Mouse (Mus musculus): ENCODE measurements at regions not wholly inside any gene's neighbourhood (a gene's known extent, or its start where the extent isn't known, plus 50 kb on each side); places are given as distances from the start of the nearest gene placed in this dataset.

DNA sequence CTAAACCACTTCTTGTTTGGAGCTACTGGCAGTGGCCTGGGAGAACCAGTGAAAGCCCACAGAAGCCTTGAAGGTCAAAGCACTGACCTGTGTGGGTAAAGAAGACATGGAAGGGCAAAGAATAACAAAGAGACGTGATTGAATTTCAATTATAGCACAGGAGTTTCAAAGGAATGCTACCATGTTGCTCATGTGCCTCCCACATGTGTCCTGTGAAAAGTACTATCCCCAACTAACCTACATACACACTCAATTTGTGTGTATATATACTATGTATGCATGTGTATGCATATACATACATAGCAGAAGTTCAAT lies 110.0 kb downstream of the Ccdc71l start:
- no peak for ATAC-seq (ENCODE audit: insufficient read depth)
- no peak overlapping the region for H3K4me3 ChIP-seq (ENCODE audit: low read depth, low read length)
- peaks cover 11% of the 10 kb centered on the region; the same call in 1 of the 2 replicates for H3K4me1 ChIP-seq (ENCODE audit: insufficient read depth)
- 32% methylated on average over 1 of the region's 1 CpGs for WGBS
- H3K36me3 ChIP-seq (ENCODE audit: insufficient read depth), result no peaks in the 10 kb centered on the region
- DNase-seq, result no peak
- H3K27me3 ChIP-seq (ENCODE audit: insufficient read depth, low read length), result no peaks in the 10 kb centered on the region
- no peak overlapping the region for H3K4me2 ChIP-seq
- H3K9ac ChIP-seq, result no peak overlapping the region
- H3K27ac ChIP-seq (ENCODE audit: low read depth), result peak overlapping the region; percentile 48; the same call in 1 of the 2 replicates
- no peaks in the 10 kb centered on the region for H3K9me3 ChIP-seq (ENCODE audit: low read depth, low read length)
- TF ChIP-seq CTCF (IDR thresholded peaks at IDR 0.05; ENCODE audit: low read depth), result no peak

DNA sequence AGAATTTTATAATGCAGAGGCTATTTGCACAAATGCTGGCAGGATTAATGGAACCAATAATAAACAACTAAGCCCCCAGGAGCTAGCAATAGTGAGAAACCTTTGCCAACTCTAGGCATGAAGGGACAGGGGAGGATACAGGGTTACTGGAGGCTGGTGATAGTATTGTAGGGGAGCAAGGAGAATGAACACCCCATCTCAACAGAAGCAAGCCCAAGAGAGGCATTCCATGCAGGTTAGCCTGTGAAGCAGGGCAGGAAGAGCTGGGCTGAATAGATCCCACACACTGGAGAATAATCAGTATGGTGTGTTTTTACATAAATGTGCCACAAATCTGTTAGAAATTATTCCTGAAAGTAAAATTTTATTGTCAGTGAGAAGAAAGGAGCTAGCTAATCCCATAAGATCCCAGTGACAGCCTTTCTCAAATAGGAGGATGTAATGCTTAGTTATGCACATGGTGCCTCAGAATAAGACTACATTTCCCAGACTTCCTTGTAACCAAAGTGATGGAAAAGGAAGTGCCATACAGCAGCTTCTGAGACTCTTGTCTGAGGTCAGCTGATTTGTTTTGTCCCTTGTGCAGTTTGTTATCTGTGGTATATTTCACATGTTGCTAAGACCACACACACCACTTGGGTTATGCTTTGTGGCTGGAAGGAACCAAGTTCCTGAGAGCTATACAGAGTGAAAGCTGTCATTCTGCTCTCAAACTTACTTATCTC lies 111.1 kb downstream of the Ccdc71l start:
- no peak overlapping the region for H3K9ac ChIP-seq
- DNase-seq, result peak; percentile 17
- peaks cover 11% of the 10 kb centered on the region; the same call in 1 of the 2 replicates for H3K4me1 ChIP-seq (ENCODE audit: insufficient read depth)
- ATAC-seq (ENCODE audit: insufficient read depth), result no peak
- H3K9me3 ChIP-seq (ENCODE audit: low read depth, low read length), result no peaks in the 10 kb centered on the region
- TF ChIP-seq CTCF (IDR thresholded peaks at IDR 0.05; ENCODE audit: low read depth), result no peak
- no peak overlapping the region for H3K27ac ChIP-seq (ENCODE audit: low read depth)
- no peaks in the 10 kb centered on the region for H3K27me3 ChIP-seq (ENCODE audit: insufficient read depth, low read length)
- no peak overlapping the region for H3K4me3 ChIP-seq (ENCODE audit: low read depth, low read length)
- no peak overlapping the region for H3K4me2 ChIP-seq
- no peaks in the 10 kb centered on the region for H3K36me3 ChIP-seq (ENCODE audit: insufficient read depth)

DNA sequence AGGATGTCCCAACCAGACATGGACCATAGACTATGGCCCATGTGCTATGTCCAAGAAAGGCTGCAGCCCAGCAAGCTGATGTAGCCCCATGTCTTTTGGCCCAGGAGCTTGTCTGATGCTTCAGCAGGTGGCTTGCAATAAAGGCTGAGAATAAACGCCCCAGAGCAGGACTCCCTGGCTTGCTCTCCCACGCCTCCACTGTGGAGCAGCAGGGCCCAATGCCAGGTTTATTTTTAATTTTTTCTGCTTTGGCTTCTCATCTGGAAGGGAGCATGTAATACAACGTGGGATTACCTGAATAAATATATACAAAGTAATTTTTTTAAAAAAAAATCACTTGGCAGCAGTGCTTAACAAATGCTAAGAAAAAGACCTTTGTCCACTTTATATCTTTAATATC lies 125.7 kb downstream of the Ccdc71l start:
- no peak for TF ChIP-seq CTCF (IDR thresholded peaks at IDR 0.05; ENCODE audit: low read depth)
- ATAC-seq (ENCODE audit: insufficient read depth) (no peak), DNase-seq (no peak)
- no peak overlapping the region for H3K27ac ChIP-seq (ENCODE audit: low read depth)
- H3K9me3 ChIP-seq (ENCODE audit: low read depth, low read length), result no peaks in the 10 kb centered on the region
- WGBS, result 52% methylated on average over 3 of the region's 3 CpGs
- no peak overlapping the region for H3K4me2 ChIP-seq
- H3K9ac ChIP-seq, result no peak overlapping the region
- no peaks in the 10 kb centered on the region for H3K27me3 ChIP-seq (ENCODE audit: insufficient read depth, low read length)
- no peaks in the 10 kb centered on the region for H3K4me1 ChIP-seq (ENCODE audit: insufficient read depth)
- H3K4me3 ChIP-seq (ENCODE audit: low read depth, low read length), result no peak overlapping the region
- no peaks in the 10 kb centered on the region for H3K36me3 ChIP-seq (ENCODE audit: insufficient read depth)

DNA sequence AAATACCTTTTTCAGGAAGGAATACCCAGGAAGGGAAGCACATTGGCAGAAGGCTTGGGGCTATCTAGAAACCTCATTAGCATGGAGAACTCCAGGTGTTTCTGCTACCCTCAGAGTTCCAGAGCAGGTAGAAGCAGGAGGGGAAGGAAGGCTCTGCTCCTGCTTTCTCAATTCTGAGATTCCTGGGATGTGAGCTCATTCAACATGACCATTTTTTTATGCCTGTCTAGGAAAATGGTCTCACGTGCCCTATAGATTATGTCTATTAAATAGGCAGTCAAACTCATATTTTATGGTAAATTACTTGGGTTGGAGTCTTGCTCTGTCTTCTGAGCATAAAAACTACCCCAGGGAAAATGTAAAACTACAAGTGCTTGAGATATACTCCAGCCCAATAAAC lies 130.2 kb downstream of the Ccdc71l start:
- H3K36me3 ChIP-seq (ENCODE audit: insufficient read depth), result no peaks in the 10 kb centered on the region
- H3K9ac ChIP-seq, result no peak overlapping the region
- DNase-seq, result no peak
- no peaks in the 10 kb centered on the region for H3K27me3 ChIP-seq (ENCODE audit: insufficient read depth, low read length)
- no peak overlapping the region for H3K4me2 ChIP-seq
- no peaks in the 10 kb centered on the region for H3K9me3 ChIP-seq (ENCODE audit: low read depth, low read length)
- no peak for ATAC-seq (ENCODE audit: insufficient read depth)
- H3K4me1 ChIP-seq (ENCODE audit: insufficient read depth), result no peaks in the 10 kb centered on the region
- no peak for TF ChIP-seq CTCF (IDR thresholded peaks at IDR 0.05; ENCODE audit: low read depth)
- H3K27ac ChIP-seq (ENCODE audit: low read depth), result no peak overlapping the region
- H3K4me3 ChIP-seq (ENCODE audit: low read depth, low read length), result no peak overlapping the region
- WGBS, result 77% methylated on average over 1 of the region's 1 CpGs

DNA sequence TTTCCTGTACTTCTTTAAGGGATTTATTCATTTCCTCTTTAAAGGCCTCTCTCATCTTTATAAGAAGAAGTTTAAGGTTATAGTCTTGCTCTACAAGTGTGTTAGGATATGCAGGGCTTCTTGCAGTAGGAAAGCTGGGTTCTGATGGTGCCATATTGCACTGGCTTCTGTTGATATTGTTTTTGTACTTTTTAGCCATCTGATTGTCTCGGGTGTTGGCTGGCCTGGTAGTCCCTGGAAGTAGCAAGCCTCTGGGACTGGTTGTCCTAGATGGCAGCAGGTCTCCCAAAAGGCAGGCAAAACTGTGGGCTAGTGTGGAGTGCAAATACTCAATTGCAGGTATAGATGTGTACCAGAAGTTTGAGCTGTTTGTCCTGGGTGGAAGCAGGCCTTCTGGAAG lies 147.1 kb downstream of the Ccdc71l start:
- ATAC-seq (ENCODE audit: insufficient read depth) (no peak), DNase-seq (no peak)
- no peaks in the 10 kb centered on the region for H3K36me3 ChIP-seq (ENCODE audit: insufficient read depth)
- no peak overlapping the region for H3K4me2 ChIP-seq
- 57% methylated on average over 1 of the region's 1 CpGs for WGBS
- H3K27ac ChIP-seq (ENCODE audit: low read depth), result no peak overlapping the region
- no peaks in the 10 kb centered on the region for H3K27me3 ChIP-seq (ENCODE audit: insufficient read depth, low read length)
- H3K4me3 ChIP-seq (ENCODE audit: low read depth, low read length), result no peak overlapping the region
- no peaks in the 10 kb centered on the region for H3K9me3 ChIP-seq (ENCODE audit: low read depth, low read length)
- no peak for TF ChIP-seq CTCF (IDR thresholded peaks at IDR 0.05; ENCODE audit: low read depth)
- no peaks in the 10 kb centered on the region for H3K4me1 ChIP-seq (ENCODE audit: insufficient read depth)
- H3K9ac ChIP-seq, result no peak overlapping the region

DNA sequence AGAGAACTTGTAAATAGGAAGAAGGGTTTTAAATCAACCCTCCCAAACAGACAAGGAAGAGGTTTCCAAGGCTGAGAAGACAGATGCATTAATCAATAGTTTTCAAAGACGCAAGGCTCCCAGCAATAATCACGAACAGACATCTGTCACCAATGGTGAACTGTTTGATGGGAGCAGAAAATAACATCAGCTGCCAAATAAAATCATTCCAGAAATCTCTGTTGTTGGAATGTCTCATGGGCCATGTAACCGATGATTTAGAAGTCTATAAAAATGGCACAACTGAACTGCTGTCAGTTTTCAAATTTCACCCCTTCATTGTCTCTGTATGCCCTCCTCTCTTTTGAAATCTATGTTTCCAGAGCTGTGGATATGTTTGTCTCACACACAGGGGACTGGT lies 152.7 kb downstream of the Ccdc71l start:
- H3K9ac ChIP-seq, result no peak overlapping the region
- ATAC-seq (ENCODE audit: insufficient read depth) (no peak), DNase-seq (no peak)
- 72% methylated on average over 3 of the region's 3 CpGs for WGBS
- H3K4me2 ChIP-seq, result no peak overlapping the region
- no peak overlapping the region for H3K27ac ChIP-seq (ENCODE audit: low read depth)
- H3K9me3 ChIP-seq (ENCODE audit: low read depth, low read length), result no peaks in the 10 kb centered on the region
- H3K27me3 ChIP-seq (ENCODE audit: insufficient read depth, low read length), result no peaks in the 10 kb centered on the region
- no peak overlapping the region for H3K4me3 ChIP-seq (ENCODE audit: low read depth, low read length)
- no peaks in the 10 kb centered on the region for H3K4me1 ChIP-seq (ENCODE audit: insufficient read depth)
- no peak for TF ChIP-seq CTCF (IDR thresholded peaks at IDR 0.05; ENCODE audit: low read depth)
- H3K36me3 ChIP-seq (ENCODE audit: insufficient read depth), result no peaks in the 10 kb centered on the region

DNA sequence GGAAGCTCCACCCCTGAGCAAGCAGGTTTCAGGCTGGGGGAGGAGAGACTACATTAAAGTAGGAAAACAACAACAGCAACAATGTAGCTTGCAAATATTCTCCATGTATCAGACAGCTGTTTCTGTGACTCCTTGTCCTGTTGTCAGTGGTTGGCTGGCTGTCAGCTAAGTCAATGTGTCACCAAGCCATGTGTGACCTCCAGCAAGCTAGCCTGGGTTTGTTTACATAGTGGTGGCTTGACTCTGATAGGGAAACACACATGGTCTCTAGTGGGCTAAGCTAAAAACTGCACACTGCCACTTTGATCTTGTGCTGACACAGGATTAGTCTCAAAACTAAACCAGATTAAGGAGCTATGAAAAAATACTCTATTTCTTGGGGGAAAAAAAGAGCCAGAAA lies 155.1 kb downstream of the Ccdc71l start:
- peak; percentile 84; the same call in 1 of the 2 replicates for ATAC-seq (ENCODE audit: insufficient read depth)

DNA sequence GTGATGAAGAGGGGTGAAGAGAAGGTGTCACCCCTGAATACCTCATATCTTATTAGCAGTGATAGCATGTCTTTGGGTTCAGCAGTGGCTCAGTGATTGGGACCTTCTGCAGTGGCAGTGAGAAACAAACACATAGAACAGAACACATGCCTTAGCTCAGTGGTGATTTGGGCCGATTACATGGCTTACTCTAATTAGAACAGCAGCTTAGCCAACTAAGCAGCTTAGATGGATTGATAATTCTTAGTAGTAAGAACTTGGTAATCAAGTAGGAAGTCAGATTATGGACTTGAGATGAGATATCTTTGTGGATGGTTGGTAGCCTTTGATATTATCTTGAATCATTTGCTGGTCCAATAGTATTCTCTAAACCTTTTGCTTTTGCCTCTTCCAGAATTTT lies 167.0 kb downstream of the Ccdc71l start:
- Histone ChIP-seq H3K9me3 (ENCODE audit: low read depth, low read length) (no peaks in the 10 kb centered on the region), H3K27me3 (ENCODE audit: insufficient read depth, low read length) (no peaks in the 10 kb centered on the region), H3K4me2 (no peak overlapping the region), H3K4me3 (ENCODE audit: low read depth, low read length) (no peak overlapping the region), H3K9ac (no peak overlapping the region), H3K4me1 (ENCODE audit: insufficient read depth) (no peaks in the 10 kb centered on the region), H3K36me3 (ENCODE audit: insufficient read depth) (no peaks in the 10 kb centered on the region), H3K27ac (ENCODE audit: low read depth) (no peak overlapping the region)
- 67% methylated on average over 1 of the region's 1 CpGs for WGBS
- ATAC-seq (ENCODE audit: insufficient read depth), result no peak
- no peak for DNase-seq
- no peak for TF ChIP-seq CTCF (IDR thresholded peaks at IDR 0.05; ENCODE audit: low read depth)

More for the DNA sequence above, 155.1 kb downstream of the Ccdc71l start:
- Histone ChIP-seq H3K4me1 (ENCODE audit: insufficient read depth) (no peaks in the 10 kb centered on the region), H3K27ac (ENCODE audit: low read depth) (no peak overlapping the region), H3K4me3 (ENCODE audit: low read depth, low read length) (no peak overlapping the region), H3K9me3 (ENCODE audit: low read depth, low read length) (no peaks in the 10 kb centered on the region), H3K36me3 (ENCODE audit: insufficient read depth) (no peaks in the 10 kb centered on the region), H3K4me2 (no peak overlapping the region), H3K9ac (no peak overlapping the region), H3K27me3 (ENCODE audit: insufficient read depth, low read length) (no peaks in the 10 kb centered on the region)
- peak; percentile 59 for DNase-seq
- TF ChIP-seq CTCF (IDR thresholded peaks at IDR 0.05; ENCODE audit: low read depth), result no peak

Data from lung, embryonic 14.5 days (tissue).